Mouse (Mus musculus): ENCODE measurements around the gene Suclg1.

Gene Suclg1

DNA sequence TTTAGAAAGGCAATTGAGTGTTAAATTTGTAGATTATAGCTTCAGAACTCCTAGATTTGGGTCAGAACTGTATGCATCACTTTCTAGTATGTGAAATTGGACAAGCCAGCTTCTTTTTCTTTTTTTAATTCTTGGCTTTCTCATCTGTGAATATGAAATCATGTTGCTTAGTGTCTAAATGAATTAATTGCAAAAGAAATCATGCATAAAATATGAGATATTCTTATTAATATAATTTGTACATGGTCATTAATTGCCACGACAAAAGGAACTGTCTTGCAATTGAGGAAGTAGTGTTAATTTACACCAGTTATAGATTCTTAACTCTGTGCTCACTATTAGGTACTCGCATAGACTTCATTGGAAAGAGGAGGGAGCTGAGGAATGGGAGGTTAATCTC, 74.1 kb downstream of the Suclg1 start:
- no peak for DNase-seq (ENCODE audit: low read depth, low spot score)
